In genomic region chr3:102471799-102472198, GRCm38 (mm10) we compare ENCODE assay signal across 19 mouse cellular contexts. TPM values are rescaled to one million over a fixed set of nuclear protein-coding genes. Genes with fewer than 3 reads are reported as not detected.
DNase-seq lines count a peak whose midpoint lies in the region; ATAC-seq and TF ChIP-seq lines count a peak whose summit lies in the region.
"Had no signal": no experiment of that assay in that cellular context is flagged by ENCODE, and none has a peak within 500 bp of the region (broad histone marks: within the 10 kb centered on the region; RNA-seq: fewer than 3 reads in every experiment).

No protein-coding gene starts in this region.

- no peaks in the 10 kb centered on the region for H3K4me1 ChIP-seq in heart, postnatal 0 days (ENCODE audit: control insufficient read depth, insufficient read depth)
- peaks cover 15% of the 10 kb centered on the region for H3K4me1 ChIP-seq in stomach, embryonic 14.5 days (ENCODE audit: control insufficient read depth, insufficient read depth, low read length)
- H3K4me1 ChIP-seq in stomach, postnatal 0 days (replicated peaks; ENCODE audit: control insufficient read depth, insufficient read depth): 0 out of 2 replicates have a peak, but pooled peaks cover 2% of the 10 kb centered on the region
- peaks cover 5% of the 10 kb centered on the region; the same call in 1 of the 2 replicates for H3K4me1 ChIP-seq in intestine, embryonic 15.5 days (replicated peaks)
- H3K4me1 ChIP-seq in midbrain, postnatal 0 days (ENCODE audit: insufficient read depth, low read length): no peaks in the 10 kb centered on the region
- H3K4me1 ChIP-seq: liver, embryonic 12.5 days had no signal

- no peaks in the 10 kb centered on the region for H3K9me3 ChIP-seq in heart, postnatal 0 days (replicated peaks; ENCODE audit: control insufficient read depth, low read length)
- no peaks in the 10 kb centered on the region for H3K9me3 ChIP-seq in stomach, embryonic 14.5 days (ENCODE audit: control insufficient read depth, low read depth, low read length)
- H3K9me3 ChIP-seq in stomach, postnatal 0 days (ENCODE audit: control insufficient read depth, low read length): no peaks in the 10 kb centered on the region
- H3K9me3 ChIP-seq in intestine, embryonic 15.5 days: no peaks in the 10 kb centered on the region
- no peaks in the 10 kb centered on the region for H3K9me3 ChIP-seq in midbrain, postnatal 0 days (ENCODE audit: low read length)
- H3K9me3 ChIP-seq: liver, embryonic 12.5 days; midbrain, embryonic 15.5 days; neural tube, embryonic 12.5 days had no signal

- H3K36me3 ChIP-seq in heart, postnatal 0 days (replicated peaks; ENCODE audit: control insufficient read depth, insufficient read depth, low read length): no peaks in the 10 kb centered on the region
- no peaks in the 10 kb centered on the region for H3K36me3 ChIP-seq in stomach, embryonic 14.5 days (ENCODE audit: control insufficient read depth, insufficient read depth, low read length)
- no peaks in the 10 kb centered on the region for H3K36me3 ChIP-seq in stomach, postnatal 0 days (ENCODE audit: control insufficient read depth, insufficient read depth, low read length)
- no peaks in the 10 kb centered on the region for H3K36me3 ChIP-seq in intestine, embryonic 15.5 days
- no peaks in the 10 kb centered on the region for H3K36me3 ChIP-seq in midbrain, postnatal 0 days (ENCODE audit: insufficient read depth, low read length)
- H3K36me3 ChIP-seq: hindbrain, embryonic 10.5 days; liver, embryonic 12.5 days; midbrain, embryonic 15.5 days; neural tube, embryonic 12.5 days had no signal

- TF ChIP-seq CTCF in heart, postnatal 0 days (IDR thresholded peaks at IDR 0.05; ENCODE audit: low read depth): no peak
- no peak for TF ChIP-seq CTCF in stomach, postnatal 0 days (IDR thresholded peaks at IDR 0.05; ENCODE audit: low read depth)
- TF ChIP-seq CTCF in midbrain, postnatal 0 days (IDR thresholded peaks at IDR 0.05): no peak

- peak overlapping the region; percentile 48 for H3K4me2 ChIP-seq in heart, postnatal 0 days (ENCODE audit: low read depth, low read length)
- peak overlapping the region; percentile 74 for H3K4me2 ChIP-seq in stomach, embryonic 14.5 days (replicated peaks; ENCODE audit: low read depth, low read length)
- H3K4me2 ChIP-seq in stomach, postnatal 0 days (replicated peaks; ENCODE audit: low read depth): no peak overlapping the region
- H3K4me2 ChIP-seq in intestine, embryonic 15.5 days (replicated peaks): peak overlapping the region; percentile 33
- no peak overlapping the region for H3K4me2 ChIP-seq in midbrain, postnatal 0 days (ENCODE audit: low read depth, low read length, poor library complexity, severe bottlenecking)
- H3K4me2 ChIP-seq: liver, embryonic 12.5 days; midbrain, embryonic 15.5 days; neural tube, embryonic 12.5 days had no signal

- peak overlapping the region; percentile 2; the same call in 1 of the 2 replicates for H3K4me3 ChIP-seq in heart, postnatal 0 days (ENCODE audit: low read depth, low read length)
- H3K4me3 ChIP-seq in stomach, embryonic 14.5 days (ENCODE audit: low read depth, low read length): no peak overlapping the region
- no peak overlapping the region for H3K4me3 ChIP-seq in stomach, postnatal 0 days (ENCODE audit: low read depth, low read length)
- H3K4me3 ChIP-seq in intestine, embryonic 15.5 days (replicated peaks): no peak overlapping the region
- no peak overlapping the region for H3K4me3 ChIP-seq in midbrain, postnatal 0 days (ENCODE audit: low read depth, low read length)
- H3K4me3 ChIP-seq: hindbrain, embryonic 10.5 days; left cerebral cortex, adult 2 months; liver, embryonic 12.5 days; midbrain, embryonic 15.5 days; neural tube, embryonic 12.5 days had no signal

- ATAC-seq in heart, postnatal 0 days (ENCODE audit: insufficient read depth, low read depth): no peak
- ATAC-seq in stomach, embryonic 14.5 days (ENCODE audit: insufficient number of reproducible peaks, insufficient read depth, low FRiP score, low read depth): no peak
- ATAC-seq in stomach, postnatal 0 days (ENCODE audit: low FRiP score, low TSS enrichment): no peak
- no peak for ATAC-seq in intestine, embryonic 15.5 days
- no peak for ATAC-seq in midbrain, postnatal 0 days (ENCODE audit: low FRiP score)
- ATAC-seq: inflammation-experienced regulatory T-cells, adult 6 months; liver, embryonic 12.5 days; midbrain, embryonic 15.5 days had no signal

- 48% methylated on average over 5 of the region's 5 CpGs for WGBS in heart, postnatal 0 days
- 40% methylated on average over 5 of the region's 5 CpGs for WGBS in stomach, embryonic 14.5 days
- WGBS in stomach, postnatal 0 days: 43% methylated on average over 5 of the region's 5 CpGs
- WGBS in intestine, embryonic 15.5 days: 39% methylated on average over 5 of the region's 5 CpGs
- whole genome bisulfite sequencing in midbrain, postnatal 0 days: 65% methylated on average over 5 of the region's 5 CpGs

- H3K27me3 ChIP-seq in heart, postnatal 0 days (ENCODE audit: control insufficient read depth, insufficient read depth, low read length): peaks cover 51% of the 10 kb centered on the region
- H3K27me3 ChIP-seq in stomach, embryonic 14.5 days (ENCODE audit: control insufficient read depth, insufficient read depth, low read length): peaks cover 15% of the 10 kb centered on the region; the same call in 1 of the 2 replicates
- H3K27me3 ChIP-seq in stomach, postnatal 0 days (ENCODE audit: control insufficient read depth, insufficient read depth, low read length): peaks cover 2% of the 10 kb centered on the region; the same call in 1 of the 2 replicates
- peaks cover 24% of the 10 kb centered on the region for H3K27me3 ChIP-seq in intestine, embryonic 15.5 days (replicated peaks)
- peaks cover 42% of the 10 kb centered on the region for H3K27me3 ChIP-seq in midbrain, postnatal 0 days (ENCODE audit: insufficient read depth, low read length)
- H3K27me3 ChIP-seq: CH12.LX had no signal

- no peak overlapping the region for H3K9ac ChIP-seq in heart, postnatal 0 days (replicated peaks; ENCODE audit: low read depth, low read length)
- H3K9ac ChIP-seq in stomach, embryonic 14.5 days (replicated peaks; ENCODE audit: low read depth, low read length): no peak overlapping the region
- H3K9ac ChIP-seq in stomach, postnatal 0 days (ENCODE audit: low read length): no peak overlapping the region
- H3K9ac ChIP-seq in intestine, embryonic 15.5 days: 0 out of 2 replicates have a peak overlapping the region, but pooled peaks have one; percentile 8
- H3K9ac ChIP-seq in midbrain, postnatal 0 days (replicated peaks; ENCODE audit: low read length, poor library complexity, severe bottlenecking): no peak overlapping the region
- H3K9ac ChIP-seq: liver, embryonic 12.5 days; midbrain, embryonic 15.5 days; neural tube, embryonic 12.5 days had no signal

- DNase-seq in heart, postnatal 0 days (ENCODE audit: low spot score): no peak
- DNase-seq in heart, adult 18-20 months: no peak
- DNase-seq in stomach, postnatal 0 days (ENCODE audit: low spot score): no peak
- DNase-seq in midbrain, postnatal 0 days (ENCODE audit: low spot score): no peak
- DNase-seq in urinary bladder, postnatal 25 days (ENCODE audit: low spot score): no peak
- DNase-seq: adrenal gland, postnatal 14 days; cerebellum, adult 8-10 months; gastrocnemius, postnatal 25 days; thymus, adult 2 months had no signal

- no peak overlapping the region for H3K27ac ChIP-seq in heart, postnatal 0 days (ENCODE audit: low read depth)
- no peak overlapping the region for H3K27ac ChIP-seq in stomach, embryonic 14.5 days (ENCODE audit: low read length)
- no peak overlapping the region for H3K27ac ChIP-seq in stomach, postnatal 0 days (replicated peaks)
- no peak overlapping the region for H3K27ac ChIP-seq in intestine, embryonic 15.5 days
- no peak overlapping the region for H3K27ac ChIP-seq in midbrain, postnatal 0 days (ENCODE audit: low read depth, low read length)
- H3K27ac ChIP-seq: hindbrain, embryonic 10.5 days; left cerebral cortex, adult 2 months; liver, embryonic 12.5 days; midbrain, embryonic 15.5 days; neural tube, embryonic 12.5 days had no signal

- no peak for TF ChIP-seq EP300 in heart, postnatal 0 days (IDR thresholded peaks at IDR 0.05; ENCODE audit: low read depth)
- TF ChIP-seq EP300 in stomach, postnatal 0 days (optimal IDR thresholded peaks at IDR 0.05): no peak

RNA-seq across cellular contexts. Expression of gene Ngf, which starts 2.1 kb away (rescaled TPM):
- 3.8 and 4.8 TPM in 2 replicates for total RNA-seq in heart, postnatal 0 days (2014; rRNA removed; ENCODE audit: low replicate concordance)
- polyA plus RNA-seq in heart, postnatal 0 days (2015; fragmentation: Nextera tagmentation; extraction: Ambion mirVana): 3.6 and 3.8 TPM in 2 replicates
- total RNA-seq in heart, adult 18-20 months (2021): 1 to 10 TPM; 3.4 to 3.9 TPM
- 6.4 and 7.6 TPM in 2 replicates for polyA plus RNA-seq in stomach, embryonic 14.5 days (2014; fragmentation: Nextera tagmentation; extraction: Ambion mirVana)
- polyA plus RNA-seq in stomach, postnatal 0 days (2015; fragmentation: Nextera tagmentation; extraction: Ambion mirVana): 1.6 and 2.0 TPM in 2 replicates
- polyA plus RNA-seq in intestine, embryonic 15.5 days (2015; fragmentation: Nextera tagmentation; extraction: Ambion mirVana): 4.5 TPM in 2 replicates
- 1.3 and 4.9 TPM in 2 replicates for total RNA-seq in midbrain, postnatal 0 days (2014; rRNA removed)
- polyA plus RNA-seq in midbrain, postnatal 0 days (2015; fragmentation: Nextera tagmentation; extraction: Ambion mirVana): 0.28 and 1.1 TPM in 2 replicates
- total RNA-seq: CH12.LX; megakaryocyte, adult 5-6 weeks had no signal

Comparison
In these comparisons a context has a peak if more than half of its experiments do, and no peak if none do; other contexts are left out.
1. H3K4me2 ChIP-seq: peak in heart, postnatal 0 days (single experiment), stomach, embryonic 14.5 days (single experiment) and intestine, embryonic 15.5 days (single experiment); none in stomach, postnatal 0 days (single experiment) and midbrain, postnatal 0 days (single experiment).